Mouse (Mus musculus) liver, embryonic 15.5 days (tissue): ENCODE data around the gene Hist1h2ao. TPM values are rescaled to one million over a fixed set of nuclear protein-coding genes. Genes with fewer than 3 reads are reported as not detected.
"Not testable (repeated sequence)": the region's sequence is repeated elsewhere in the genome, so short reads cannot be mapped to it uniquely, and the experiment has no call there.

Experiments used
- ATAC-seq: fragments of 200-750 bp; cut with Nextera tagmentation; 2 replicates; pipeline ENCODE4 v1.8.0; 2017; ENCODE audit warnings: moderate number of reproducible peaks, mild to moderate bottlenecking, moderate library complexity; ENCODE audit not compliant: insufficient read depth
- H3K27ac ChIP-seq: fragments of 300-500 bp; sonication (generic); replicated peaks from 2 replicates; pipeline ENCODE4 v1.5.1; 2015; ENCODE audit warnings: mild to moderate bottlenecking, inconsistent platforms
- H3K27me3 ChIP-seq: fragments of 300-500 bp; sonication (generic); 2 replicates; pipeline ENCODE4 v1.6.1; 2015; ENCODE audit warnings: mild to moderate bottlenecking, inconsistent platforms
- H3K36me3 ChIP-seq: fragments of 300-500 bp; sonication (generic); replicated peaks from 2 replicates; pipeline ENCODE4 v1.6.1; 2015; ENCODE audit warnings: moderate library complexity, mild to moderate bottlenecking, inconsistent platforms
- H3K4me1 ChIP-seq: fragments of 300-500 bp; sonication (generic); replicated peaks from 2 replicates; pipeline ENCODE4 v1.6.1; 2015; ENCODE audit warnings: inconsistent platforms
- H3K4me2 ChIP-seq: fragments of 300-500 bp; sonication (generic); 2 replicates; pipeline ENCODE4 v1.6.1; 2015; ENCODE audit warnings: moderate library complexity, mild to moderate bottlenecking, inconsistent platforms
- H3K4me3 ChIP-seq: fragments of 300-500 bp; sonication (generic); replicated peaks from 2 replicates; pipeline ENCODE4 v1.5.1; 2015; ENCODE audit warnings: mild to moderate bottlenecking, inconsistent platforms
- H3K9ac ChIP-seq: fragments of 300-500 bp; sonication (generic); 2 replicates; pipeline ENCODE4 v1.6.1; 2015; ENCODE audit warnings: moderate library complexity, mild to moderate bottlenecking, inconsistent platforms
- H3K9me3 ChIP-seq: fragments of 300-500 bp; sonication (generic); replicated peaks from 2 replicates; pipeline ENCODE4 v1.6.1; 2016; ENCODE audit warnings: inconsistent platforms
- WGBS: fragments of 180-500 bp; shearing (Covaris S2); methylation state at CpG from one replicate; pipeline ENCODE4 v1.1.7; 2015; ENCODE audit warnings: mixed read lengths; ENCODE audit not compliant: insufficient replicate concordance; 5-methylcytosine and 5-hydroxymethylcytosine counted together
- polyA plus RNA-seq: library from polyadenylated mRNA; unstranded; fragments of >200 nt; fragmentation: Nextera tagmentation; extraction: Ambion mirVana; gene quantifications from 2 replicates; pipeline ENCODE4 v1.2.1, GENCODE M21; 2015

The Hist1h2ao gene
- polyA plus RNA-seq, 1 experiment from 2014 or later: 1.1 TPM

DNA sequence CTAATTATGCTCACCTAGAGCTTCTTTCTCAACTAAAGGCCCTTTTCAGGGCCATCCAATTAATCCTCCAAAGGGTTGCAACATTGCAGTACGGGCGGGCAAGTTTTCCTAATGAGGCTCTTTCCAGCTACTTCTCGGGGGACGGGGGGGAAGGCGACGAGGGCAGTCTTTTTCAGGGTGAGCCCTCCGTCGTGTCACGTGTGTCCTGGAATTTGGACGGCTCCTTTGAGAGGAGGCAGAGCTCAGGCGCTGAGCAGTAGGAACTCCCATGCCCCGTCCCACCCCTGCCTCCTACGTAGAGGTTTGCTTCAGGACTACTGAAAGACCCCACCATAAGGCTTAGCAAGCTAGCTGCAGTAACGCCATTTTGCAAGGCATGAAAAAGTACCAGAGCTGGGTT lies 1.8 kb downstream of the Hist1h2ao start:
- WGBS: 0% methylated on average over 14 of the region's 14 CpGs
- not testable (repeated sequence) for H3K36me3 ChIP-seq, H3K27me3 ChIP-seq, H3K4me1 ChIP-seq, H3K9me3 ChIP-seq
- Histone ChIP-seq H3K4me3 (peak overlapping the region; percentile 36), H3K27ac (peak overlapping the region; percentile 88), H3K4me2 (peak overlapping the region; percentile 50), H3K9ac (peak overlapping the region; percentile 27; the same call in 1 of the 2 replicates)
- peak; percentile 48 for ATAC-seq

- not testable (repeated sequence) for H3K36me3 ChIP-seq, H3K9ac ChIP-seq, H3K4me3 ChIP-seq, ATAC-seq, H3K9me3 ChIP-seq, H3K27me3 ChIP-seq, H3K4me2 ChIP-seq, H3K4me1 ChIP-seq, H3K27ac ChIP-seq
- WGBS: 72% methylated on average over 7 of the region's 16 CpGs
These were observed 10.0 kb downstream of the Hist1h2ao start for GRCm38 (mm10) chr13:21820082-21820890.

- H3K27ac ChIP-seq: peak overlapping the region; percentile 84; the same call in 1 of the 2 replicates
- no peaks in the 10 kb centered on the region for H3K9me3 ChIP-seq
- WGBS: 82% methylated on average over 3 of the region's 3 CpGs
These were observed 18.2 kb downstream of the Hist1h2ao start for GRCm38 (mm10) chr13:21828511-21828910.

GRCm38 (mm10) chr13:21830344-21830743 lies 20.1 kb downstream of the Hist1h2ao start:
- no peak for ATAC-seq
- Histone ChIP-seq H3K27me3 (no peaks in the 10 kb centered on the region), H3K9ac (peak overlapping the region; percentile 54), H3K36me3 (peaks cover 8% of the 10 kb centered on the region; the same call in 1 of the 2 replicates), H3K4me3 (peak overlapping the region; percentile 42), H3K27ac (peak overlapping the region; percentile 84), H3K4me1 (peaks cover 15% of the 10 kb centered on the region), H3K4me2 (peak overlapping the region; percentile 58), H3K9me3 (no peaks in the 10 kb centered on the region)
- WGBS: 78% methylated on average over 10 of the region's 10 CpGs

More at GRCm38 (mm10) chr13:21828511-21828910, 18.2 kb downstream of the Hist1h2ao start:
- no peak overlapping the region for H3K9ac ChIP-seq
- no peak overlapping the region for H3K4me2 ChIP-seq
- no peak for ATAC-seq
- H3K27me3 ChIP-seq: no peaks in the 10 kb centered on the region
- H3K4me3 ChIP-seq: no peak overlapping the region
- H3K4me1 ChIP-seq: peaks cover 15% of the 10 kb centered on the region
- H3K36me3 ChIP-seq: peaks cover 8% of the 10 kb centered on the region; the same call in 1 of the 2 replicates

DNA sequence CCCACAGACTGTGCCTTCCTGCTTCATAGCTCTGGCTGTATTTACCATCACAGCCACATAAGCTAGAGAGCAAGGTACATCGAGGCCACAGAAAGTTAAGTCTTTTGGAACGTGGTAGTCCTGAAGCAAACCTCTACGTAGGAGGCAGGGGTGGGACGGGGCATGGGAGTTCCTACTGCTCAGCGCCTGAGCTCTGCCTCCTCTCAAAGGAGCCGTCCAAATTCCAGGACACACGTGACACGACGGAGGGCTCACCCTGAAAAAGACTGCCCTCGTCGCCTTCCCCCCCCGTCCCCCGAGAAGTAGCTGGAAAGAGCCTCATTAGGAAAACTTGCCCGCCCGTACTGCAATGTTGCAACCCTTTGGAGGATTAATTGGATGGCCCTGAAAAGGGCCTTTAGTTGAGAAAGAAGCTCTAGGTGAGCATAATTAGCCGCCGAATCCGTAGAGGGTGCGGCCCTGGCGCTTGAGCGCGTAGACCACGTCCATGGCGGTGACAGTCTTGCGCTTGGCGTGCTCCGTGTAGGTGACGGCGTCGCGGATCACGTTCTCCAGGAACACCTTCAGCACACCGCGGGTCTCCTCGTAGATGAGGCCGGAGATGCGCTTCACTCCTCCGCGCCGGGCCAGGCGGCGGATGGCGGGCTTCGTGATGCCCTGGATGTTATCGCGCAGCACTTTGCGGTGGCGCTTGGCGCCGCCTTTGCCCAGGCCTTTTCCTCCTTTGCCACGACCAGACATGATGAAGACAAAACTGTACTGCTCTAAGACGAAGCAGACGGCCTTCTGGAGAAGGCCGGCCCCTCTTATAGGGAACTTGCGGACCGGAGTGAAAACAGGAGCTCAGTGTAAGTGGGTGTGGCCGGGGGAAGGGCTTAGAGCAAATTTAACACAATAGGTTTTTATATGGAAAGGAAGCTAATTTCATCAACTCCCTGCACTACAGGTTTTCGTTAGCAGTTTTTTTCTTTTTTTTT lies 21.4 kb downstream of the Hist1h2ao start, which contains the start of gene Hist1h4n:
TSS of gene Hist1h4n (minus strand) at position 779 of the 977 bp plus-strand sequence.
- H3K36me3 ChIP-seq, H3K9ac ChIP-seq, H3K9me3 ChIP-seq, H3K27me3 ChIP-seq: not testable (repeated sequence)
- H3K27ac ChIP-seq: peak within 1 kb of the TSS; percentile 81
- H3K4me1 ChIP-seq: peaks cover 15% of the 10 kb centered on the region
- 0% methylated on average over 24 of the region's 58 CpGs for WGBS
- peak within 1 kb of the TSS; percentile 37 for H3K4me3 ChIP-seq
- peak; percentile 63 for ATAC-seq
- peak within 1 kb of the TSS; percentile 50 for H3K4me2 ChIP-seq

DNA sequence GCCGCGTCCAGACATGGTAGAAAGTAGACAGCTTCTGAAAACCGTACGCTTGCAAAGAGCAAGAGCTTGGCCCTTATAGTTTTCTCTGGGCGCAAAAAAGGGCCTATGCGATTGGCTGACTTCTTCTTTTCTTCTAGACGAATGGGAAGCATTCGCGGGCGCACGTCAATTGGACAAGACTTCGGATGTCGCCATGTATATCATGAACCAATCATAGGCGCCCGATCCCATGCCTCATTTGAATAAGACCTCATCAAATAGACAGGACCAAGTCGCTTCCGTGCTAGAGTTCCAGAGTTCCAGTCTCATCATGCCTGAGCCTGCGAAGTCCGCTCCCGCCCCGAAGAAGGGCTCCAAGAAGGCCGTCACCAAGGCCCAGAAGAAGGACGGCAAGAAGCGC lies 23.2 kb downstream of the Hist1h2ao start, which contains the start of the genes Hist1h2ap and Hist1h2br:
TSS of gene Hist1h2ap (minus strand) at position 47 of the 400 bp plus-strand sequence.
TSS of gene Hist1h2br (plus strand) at position 283 of the 400 bp plus-strand sequence.
- H3K4me3 ChIP-seq, H3K4me2 ChIP-seq, H3K27me3 ChIP-seq, H3K36me3 ChIP-seq, H3K9me3 ChIP-seq, H3K27ac ChIP-seq, H3K9ac ChIP-seq: not testable (repeated sequence)
- WGBS: no CpG with 5 or more reads among the region's 24 CpGs
- H3K4me1 ChIP-seq: peaks cover 15% of the 10 kb centered on the region
- ATAC-seq: peak; percentile 84

DNA sequence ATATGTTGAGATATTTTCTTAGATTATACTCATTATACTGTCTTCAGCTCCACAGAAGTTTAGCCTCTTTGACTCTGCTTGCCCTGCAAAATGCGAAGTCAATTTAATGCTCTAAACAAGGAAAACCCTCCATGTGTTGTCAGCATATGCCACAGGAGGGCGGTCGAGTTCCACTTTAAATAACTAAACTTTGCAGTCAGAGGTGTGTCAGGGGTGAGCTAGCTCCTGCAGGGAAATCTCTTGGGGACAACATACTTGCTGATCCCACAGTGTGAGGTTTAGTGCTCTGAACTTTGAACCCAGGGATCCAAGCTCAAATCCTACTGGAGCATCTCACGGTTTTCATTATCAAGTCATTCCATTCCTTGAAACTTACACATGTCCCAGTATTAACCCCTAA lies 30.2 kb downstream of the Hist1h2ao start:
- not testable (repeated sequence) for H3K4me1 ChIP-seq, H3K4me3 ChIP-seq, H3K27ac ChIP-seq, H3K36me3 ChIP-seq, H3K9ac ChIP-seq, H3K27me3 ChIP-seq, H3K4me2 ChIP-seq, H3K9me3 ChIP-seq
- ATAC-seq: peak; percentile 45; the same call in 1 of the 2 replicates
- WGBS: no CpG with 5 or more reads among the region's 4 CpGs

DNA sequence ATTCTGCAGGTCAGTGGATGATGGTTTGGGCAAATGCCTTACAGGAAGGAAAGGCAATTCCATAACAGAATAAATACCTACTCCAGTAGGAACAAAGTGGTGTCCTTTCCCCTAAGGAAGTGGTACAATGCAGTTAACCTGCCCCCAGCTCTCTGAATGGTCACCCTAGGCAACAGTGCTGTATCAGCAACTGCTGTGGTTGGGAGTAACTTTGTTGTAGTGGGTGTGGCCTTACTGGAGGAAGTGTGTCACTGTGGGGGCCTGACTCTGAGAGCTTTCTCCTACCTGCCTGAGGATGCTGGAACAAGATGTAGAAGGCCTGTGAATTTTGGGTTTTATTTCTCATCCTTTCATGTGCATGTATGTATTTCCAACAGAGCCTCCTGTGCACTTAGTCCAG lies 36.1 kb downstream of the Hist1h2ao start:
- not testable (repeated sequence) for H3K27ac ChIP-seq, H3K36me3 ChIP-seq, ATAC-seq, H3K4me1 ChIP-seq, H3K9me3 ChIP-seq, H3K4me3 ChIP-seq, H3K27me3 ChIP-seq, H3K9ac ChIP-seq, H3K4me2 ChIP-seq

DNA sequence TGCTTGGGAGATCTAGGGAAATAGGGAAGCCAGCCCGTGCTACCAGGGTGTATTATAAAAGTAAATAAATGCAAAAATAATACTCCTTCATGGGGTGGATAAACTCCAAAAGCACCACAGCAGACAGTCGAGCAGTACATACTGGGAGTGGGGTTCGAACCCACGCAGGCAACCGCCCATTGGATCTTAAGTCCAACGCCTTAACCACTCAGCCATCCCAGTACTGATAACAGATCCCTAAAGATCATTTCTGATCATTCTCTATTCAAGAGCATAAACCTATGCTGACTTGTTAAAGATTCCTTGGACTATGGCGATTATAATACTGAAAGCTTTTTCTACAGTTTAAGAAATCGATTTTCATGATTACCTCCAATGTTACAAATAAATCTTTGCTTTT lies 37.6 kb downstream of the Hist1h2ao start:
- no peak overlapping the region for H3K4me3 ChIP-seq
- 31% methylated on average over 8 of the region's 8 CpGs for WGBS
- H3K4me2 ChIP-seq: no peak overlapping the region; the same call in 1 of the 2 replicates
- H3K36me3 ChIP-seq: no peaks in the 10 kb centered on the region
- no peak overlapping the region for H3K9ac ChIP-seq
- no peaks in the 10 kb centered on the region for H3K9me3 ChIP-seq
- H3K27ac ChIP-seq: no peak overlapping the region
- H3K27me3 ChIP-seq: no peaks in the 10 kb centered on the region
- H3K4me1 ChIP-seq: peaks cover 2% of the 10 kb centered on the region; the same call in 1 of the 2 replicates
- ATAC-seq: no peak

- H3K27ac ChIP-seq, H3K9me3 ChIP-seq, H3K36me3 ChIP-seq, H3K27me3 ChIP-seq, H3K4me3 ChIP-seq, ATAC-seq, H3K4me2 ChIP-seq, H3K9ac ChIP-seq: not testable (repeated sequence)
- peaks cover 11% of the 10 kb centered on the region; the same call in 1 of the 2 replicates for H3K4me1 ChIP-seq
- 57% methylated on average over 1 of the region's 1 CpGs for WGBS
These were observed 40.4 kb downstream of the Hist1h2ao start for GRCm38 (mm10) chr13:21850696-21851095.
